Mouse (Mus musculus) heart, postnatal 25 days (tissue): Measurements from ENCODE around the gene Med12l. TPM values are rescaled to one million over a fixed set of nuclear protein-coding genes. Genes with fewer than 3 reads are reported as not detected.

ENCODE experiments used
- DNase-seq: peaks from one replicate; pipeline ENCODE4 v3.0.0; 2022; ENCODE audit warnings: low spot score
- intact Hi-C: fragments of 180-260 bp; cut with DNase I; formaldehyde crosslinking; loops from one replicate; pipeline ENCODE4 v1.15.1; 2025
- total RNA-seq, 2 experiments: library from RNA; stranded (reverse); gene quantifications; 2 replicates each; pipeline ENCODE4 v1.2.3; 2021

The Med12l gene
- total RNA-seq, 2 experiments from 2014 or later, result 8.1 to 9.0 TPM

DNA sequence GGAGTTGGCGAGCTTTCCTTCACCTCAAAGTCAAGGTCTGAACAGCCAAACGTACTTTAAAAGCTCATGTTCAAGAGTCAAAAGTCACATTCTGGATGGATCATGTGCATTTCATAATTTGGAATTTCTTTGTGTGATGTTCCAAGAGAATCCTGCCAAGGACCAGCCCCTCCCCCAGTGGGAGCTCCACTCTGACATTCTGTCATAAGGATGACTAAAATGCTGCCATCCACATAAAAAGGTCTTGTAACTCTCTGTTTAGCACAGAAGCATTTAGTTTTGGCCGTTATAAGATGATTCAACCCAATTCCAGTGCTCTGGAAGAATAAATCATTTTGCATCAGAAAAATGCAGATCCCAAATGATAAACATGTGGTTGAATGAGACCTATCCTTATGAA, 348.5 kb downstream of the Med12l start:
- intact Hi-C loops, result no loop called here
- no peak for DNase-seq

GRCm38 (mm10) chr3:59360102-59360501, 354.5 kb downstream of the Med12l start:
- intact Hi-C loops, result no loop called here
- no peak for DNase-seq

DNA sequence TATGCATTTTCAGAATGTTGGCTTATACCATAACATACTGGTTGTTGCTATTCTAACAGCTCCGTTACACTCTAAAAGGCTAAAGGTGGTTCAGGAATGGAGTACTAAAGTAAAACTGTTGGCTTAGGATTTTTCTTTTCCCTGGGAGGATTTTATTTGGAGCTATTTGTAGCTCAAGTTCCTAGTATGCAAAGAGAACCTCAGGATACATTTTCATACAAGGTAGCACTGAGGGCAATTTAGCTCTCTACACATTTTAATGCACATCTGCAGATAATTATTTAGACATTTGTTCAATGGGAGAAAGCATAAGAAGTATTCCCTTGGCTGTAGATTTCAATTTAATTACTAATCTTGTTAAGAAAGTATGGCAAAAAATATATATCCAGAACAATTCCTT, 356.3 kb downstream of the Med12l start:
- DNase-seq, result no peak

More for the DNA sequence above, 356.3 kb downstream of the Med12l start:
- intact Hi-C loops, result no loop called here

Other genes starting within 250 kb of the Med12l start
- gene Mindy4b-ps, start 183.5 kb upstream of the Med12l start, total RNA-seq, result under 1 TPM; 0.28 to 0.52 TPM
- not detected for gene Clrn1, start 120.5 kb upstream of the Med12l start, total RNA-seq
- under 1 TPM in 1 of 2 experiments, not detected in 1; 0.11 TPM for gene Gpr171, start 96.0 kb downstream of the Med12l start, total RNA-seq
- 1 to 10 TPM; 3.6 to 4.2 TPM for gene P2ry14, start 147.8 kb downstream of the Med12l start, total RNA-seq
- not detected for gene Gpr87, start 189.3 kb downstream of the Med12l start, total RNA-seq
- under 1 TPM; 0.83 to 0.92 TPM for gene P2ry13, start 205.1 kb downstream of the Med12l start, total RNA-seq